Mouse (Mus musculus) common myeloid progenitor, adult 5-6 weeks (primary cell): Measurements from ENCODE around the gene Wdr34. TPM values are rescaled to one million over a fixed set of nuclear protein-coding genes. Genes with fewer than 3 reads are reported as not detected.
A peak's percentile ranks its signal among the peaks of the same experiment; 100 is the strongest.
"Not testable (repeated sequence)": the region's sequence is repeated elsewhere in the genome, so short reads cannot be mapped to it uniquely, and the experiment has no call there.

Experiments
- ATAC-seq: replicated peaks from 2 replicates; pipeline ENCODE4 v1.8.0; 2016; ENCODE audit warnings: low read depth, mild to moderate bottlenecking, moderate TSS enrichment, inconsistent platforms; ENCODE audit not compliant: poor library complexity, severe bottlenecking
- total RNA-seq: library from RNA; stranded (forward); fragments of 200-1000, 187-1606 nt; gene quantifications from 2 replicates; pipeline ENCODE4 v1.2.3, GENCODE M21; 2017

Gene Wdr34
- total RNA-seq, 1 experiment from 2014 or later, result 11.5 TPM

DNA sequence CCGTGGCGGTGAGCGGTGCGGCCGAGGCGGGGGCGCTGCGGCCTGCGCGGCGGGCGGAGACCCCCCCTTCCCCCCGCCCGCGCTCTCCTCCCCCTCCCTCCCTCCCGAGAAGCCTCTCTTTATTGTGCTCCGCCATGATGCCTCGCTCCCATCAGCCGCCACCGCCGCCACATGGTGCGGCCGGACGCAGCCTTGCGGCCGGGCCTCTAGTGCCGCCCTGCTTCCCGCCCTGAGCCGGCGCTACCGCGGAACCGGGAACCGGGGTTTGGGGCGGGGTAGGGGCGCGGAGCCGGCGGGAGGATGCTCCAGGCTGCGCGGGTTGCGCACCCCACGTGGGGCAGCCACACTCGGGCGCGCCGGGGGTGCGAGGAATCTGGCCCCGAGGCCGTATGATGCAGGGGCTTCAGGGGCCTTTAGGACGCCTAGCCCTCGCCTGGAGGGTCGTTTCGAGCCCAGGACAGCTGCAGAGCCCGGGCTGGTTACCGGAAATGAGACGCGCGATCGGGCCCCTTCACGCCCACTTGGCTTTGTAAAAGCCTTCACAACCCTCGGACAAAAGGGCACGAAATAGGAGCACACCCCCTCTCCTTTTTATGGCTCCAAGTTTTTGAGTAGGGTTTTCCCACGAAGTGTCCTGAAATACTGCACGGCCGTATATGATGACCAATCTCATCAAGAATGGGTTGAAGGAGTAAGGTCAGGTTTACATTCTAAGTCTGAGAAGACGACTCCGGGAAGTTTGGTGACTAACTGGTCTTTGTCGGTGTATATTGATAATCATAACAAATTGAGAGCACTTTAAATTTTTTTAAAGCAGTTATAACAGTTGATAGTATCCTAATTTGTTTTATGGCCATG is 18.6 kb upstream of the Wdr34 start:
- no peak for ATAC-seq

DNA sequence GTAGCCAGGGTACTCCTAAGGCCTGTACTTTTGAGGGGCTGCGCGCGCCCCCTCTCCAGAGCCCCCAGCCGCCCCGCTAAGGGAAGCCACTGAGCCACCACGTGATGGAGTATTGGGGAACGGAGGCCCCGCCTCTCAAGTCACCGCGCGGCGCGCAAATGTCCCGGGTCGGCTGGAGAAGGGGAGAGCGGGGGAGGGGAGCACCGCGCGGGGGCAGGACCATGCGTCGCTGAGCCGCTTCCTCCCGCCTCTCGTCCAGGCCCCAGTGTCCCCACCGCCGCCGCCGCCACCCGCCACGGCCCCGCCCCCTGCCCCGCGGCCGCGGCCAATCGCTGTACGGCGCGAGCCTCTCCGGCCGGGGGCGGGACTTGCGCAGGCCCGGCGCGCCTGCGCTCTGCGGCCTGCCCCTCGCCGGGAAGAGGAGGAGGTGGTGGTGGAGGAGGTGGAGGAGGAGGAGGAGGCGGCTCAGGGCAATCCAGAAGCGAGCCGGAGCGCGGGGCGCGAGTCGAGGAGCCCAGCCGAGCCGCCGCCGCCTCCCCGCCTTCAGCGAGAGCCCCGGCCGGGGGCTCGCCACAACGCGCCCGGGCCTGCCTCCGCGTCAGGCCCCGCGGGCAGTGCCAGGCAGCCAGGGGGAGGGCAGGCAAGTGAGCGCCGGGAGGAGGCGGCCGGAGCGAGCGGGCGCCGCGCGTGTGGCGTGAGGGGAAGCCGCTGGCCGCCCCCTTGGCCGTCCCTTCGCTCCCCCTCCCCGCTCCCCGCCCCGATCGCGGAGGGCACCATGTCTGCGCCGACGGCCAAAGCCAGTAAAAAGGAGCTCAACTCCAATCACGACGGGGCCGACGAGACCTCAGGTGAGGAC is 17.6 kb upstream of the Wdr34 start:
- ATAC-seq, result peak; percentile 74

DNA sequence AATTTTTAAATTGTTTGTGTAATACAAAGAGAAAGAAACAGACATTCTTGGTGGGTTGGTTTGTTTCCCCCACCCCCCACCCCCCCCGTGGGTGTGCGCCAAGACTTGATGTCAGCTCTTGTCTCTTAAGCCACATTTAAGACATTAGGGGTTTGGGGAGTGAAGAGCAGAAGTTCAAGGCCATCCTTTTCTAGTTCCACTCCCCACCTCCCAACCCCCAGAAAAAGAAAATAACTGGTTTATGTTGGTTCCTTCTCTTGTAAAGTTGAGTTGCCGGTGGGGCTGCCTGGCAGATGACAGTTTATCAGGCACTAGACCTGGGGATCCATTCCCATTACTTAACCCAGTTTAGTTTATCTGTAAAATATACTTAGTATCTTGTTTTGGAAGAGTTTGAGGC is 15.6 kb upstream of the Wdr34 start:
- no peak for ATAC-seq

DNA sequence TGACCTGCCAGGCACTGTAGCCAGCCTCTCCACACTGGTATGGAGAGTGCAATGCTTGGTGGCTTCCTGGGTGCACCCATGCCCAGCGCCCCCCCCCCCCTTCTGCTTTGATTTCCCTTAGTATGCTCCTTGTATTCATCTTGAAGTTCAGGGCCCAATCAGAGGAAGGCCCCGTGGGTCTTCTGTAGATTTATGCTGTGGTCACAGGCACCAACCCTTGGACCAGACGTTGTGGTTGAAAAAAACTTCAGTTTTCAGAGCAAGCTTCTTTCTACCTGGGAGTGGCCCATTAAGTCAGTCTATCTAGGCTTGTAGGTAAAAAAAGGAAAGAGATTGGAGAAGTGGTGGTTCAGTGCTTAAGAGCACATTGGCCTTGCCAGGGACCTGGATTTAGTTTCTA is 15.1 kb upstream of the Wdr34 start:
- ATAC-seq, result no peak

DNA sequence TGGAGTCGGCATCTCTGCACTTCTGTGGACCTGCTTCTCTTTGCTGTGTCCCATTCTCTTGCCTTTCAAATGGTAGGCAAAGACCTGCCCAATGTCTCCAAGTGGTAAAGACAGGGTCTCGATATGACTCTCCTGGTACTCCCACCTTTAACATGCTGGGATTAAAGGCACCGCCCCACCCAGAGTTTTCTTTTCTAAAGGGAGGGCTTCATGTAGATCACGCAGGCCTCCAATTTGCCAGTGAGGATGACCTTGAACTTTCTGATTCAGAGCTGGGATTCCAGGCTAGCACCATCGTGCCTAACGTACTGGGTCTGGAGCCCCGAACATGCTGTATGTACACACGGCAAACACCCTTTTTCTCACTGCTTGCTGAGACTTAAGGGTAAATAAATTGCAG is 14.6 kb upstream of the Wdr34 start:
- no peak for ATAC-seq

DNA sequence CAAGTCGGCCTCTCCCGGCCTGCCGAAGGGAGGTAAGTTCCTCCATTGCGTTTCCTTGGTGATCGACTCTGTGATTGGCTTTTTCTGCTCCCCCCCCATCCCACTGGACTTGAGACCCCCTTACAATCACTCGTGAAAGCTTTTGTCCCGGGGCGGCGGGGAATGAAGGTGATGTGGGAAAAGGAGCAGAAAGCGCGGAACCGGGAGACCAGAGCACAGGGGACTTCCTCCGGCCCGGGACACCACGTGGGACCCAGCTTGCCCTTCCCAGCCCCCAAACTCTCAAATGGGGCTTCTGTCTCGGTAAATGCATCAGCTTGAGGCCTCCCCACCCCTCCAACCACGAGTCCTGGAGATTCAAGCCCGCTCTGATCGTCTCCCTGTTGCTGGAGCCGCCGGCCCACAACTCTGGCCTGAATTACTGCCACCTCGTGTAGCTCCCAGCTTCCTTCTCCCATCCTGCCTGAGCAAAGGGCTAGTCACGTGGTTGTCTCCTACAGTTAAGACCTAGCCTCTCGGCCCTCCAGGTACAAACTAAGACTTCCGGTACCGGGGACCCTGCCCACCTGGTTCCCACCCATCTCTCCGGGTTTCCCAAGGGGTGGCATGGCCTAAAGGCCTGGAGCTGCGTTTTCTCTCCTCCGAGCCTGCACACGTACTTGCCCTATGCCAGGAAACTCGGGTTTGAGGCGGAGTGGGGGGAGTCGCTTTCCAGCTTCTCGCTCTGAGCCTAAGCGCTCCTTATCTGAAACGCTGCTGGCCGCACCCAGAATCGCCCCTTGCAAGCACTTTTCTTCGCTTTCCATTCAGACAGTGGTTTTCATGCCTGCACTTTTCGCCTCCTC is 13.8 kb upstream of the Wdr34 start:
- peak; percentile 27 for ATAC-seq

DNA sequence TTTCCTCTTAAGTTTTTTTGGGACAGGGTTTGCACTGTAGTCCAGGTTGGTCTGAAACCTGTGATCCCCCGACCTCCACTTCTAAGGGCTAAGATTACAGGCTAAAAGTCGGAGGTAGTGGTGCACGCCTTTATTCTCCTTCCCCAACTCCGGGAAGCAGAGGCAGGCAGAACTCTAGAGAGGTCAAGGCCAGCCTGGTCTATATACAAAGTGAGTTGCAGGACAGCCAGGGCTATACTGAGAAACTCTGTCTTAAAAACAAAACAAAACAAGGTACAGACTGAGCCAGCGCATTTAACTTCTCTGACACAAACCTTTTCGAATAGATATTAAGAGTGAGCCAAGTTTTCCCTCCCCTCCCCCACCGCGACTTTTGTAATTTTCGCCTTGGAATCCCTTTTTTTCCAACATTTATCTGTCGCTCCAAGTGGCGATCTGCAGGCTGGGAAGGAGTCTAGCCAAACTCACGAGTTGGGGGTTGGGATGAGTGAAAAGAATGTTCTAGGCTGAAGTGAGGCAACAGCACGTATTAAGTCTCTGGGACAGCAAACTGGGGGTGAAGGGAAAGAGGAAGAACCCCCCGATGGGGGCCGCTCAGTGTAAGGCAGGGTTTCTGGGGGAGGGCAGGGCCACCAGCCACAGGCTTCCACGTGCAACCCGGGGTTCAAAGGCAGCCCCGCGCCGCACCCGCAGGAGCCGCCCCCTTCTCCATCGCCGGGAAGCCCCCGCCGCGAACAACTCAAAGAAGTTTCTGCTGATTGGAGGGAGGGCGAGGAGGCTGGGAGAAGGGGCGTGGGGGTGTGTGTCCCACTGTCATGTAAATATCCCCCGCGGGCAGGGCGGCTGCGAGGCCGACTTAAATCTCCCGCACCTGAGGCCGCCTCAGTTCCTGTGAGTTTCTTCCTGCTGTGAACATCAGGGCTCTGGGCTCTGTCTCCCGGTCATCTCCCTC is 12.8 kb upstream of the Wdr34 start:
- ATAC-seq, result peak; percentile 41

DNA sequence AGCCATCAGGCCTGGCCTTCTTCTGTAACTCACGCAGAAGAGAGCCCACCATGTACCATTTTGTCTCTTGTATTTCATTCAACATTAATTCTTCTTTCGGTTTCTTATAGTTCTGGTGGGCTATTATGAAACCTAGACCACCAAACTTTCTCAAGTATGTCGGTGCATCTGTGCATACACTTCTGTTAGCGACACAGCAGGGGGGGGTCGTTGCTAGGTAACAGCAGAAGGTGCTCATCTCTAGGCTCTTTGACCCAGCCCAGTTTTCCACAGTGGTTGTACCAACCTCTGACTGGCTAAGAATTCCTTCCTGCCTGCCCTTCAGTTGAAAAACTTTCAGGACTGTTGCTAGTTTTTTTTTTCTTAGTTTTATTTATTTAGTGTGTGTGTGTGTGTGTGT is 9.7 kb upstream of the Wdr34 start:
- ATAC-seq, result no peak

DNA sequence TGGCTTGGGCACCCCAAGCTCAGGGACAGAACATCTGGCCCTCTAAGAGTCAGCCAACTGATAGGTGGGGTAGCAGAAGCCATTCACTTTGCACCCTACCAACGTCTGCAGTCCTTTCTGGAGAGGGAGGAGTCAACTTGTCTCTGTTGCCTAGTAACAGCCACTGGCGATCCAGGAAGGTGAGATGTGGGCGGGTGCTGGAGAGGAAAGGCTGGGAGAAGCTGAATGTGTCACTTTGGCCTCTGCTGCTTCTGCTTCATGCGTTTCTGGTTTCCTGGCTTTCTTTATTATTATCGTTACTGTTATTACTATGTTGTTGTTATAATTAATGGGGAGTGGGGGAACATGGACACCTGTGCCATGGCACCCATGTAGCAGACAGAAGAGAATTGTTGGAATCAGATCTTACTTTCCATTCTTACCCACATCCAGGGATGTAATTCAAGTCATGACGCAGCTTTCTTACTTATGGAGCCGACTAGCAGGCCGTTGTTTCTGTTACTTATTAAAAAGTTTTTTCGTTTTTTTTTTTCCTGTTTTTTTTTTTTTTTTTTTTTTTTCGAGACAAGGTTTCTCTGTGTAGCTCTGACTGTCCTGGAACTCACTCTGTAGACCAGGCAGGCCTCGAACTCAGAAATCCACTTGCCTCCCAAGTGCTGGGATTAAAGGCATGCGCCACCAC is 8.7 kb upstream of the Wdr34 start, which contains the start of gene Set:
Set (plus strand) TSS at position 156 of the 682 bp plus-strand sequence.
- ATAC-seq, result peak; percentile 65

DNA sequence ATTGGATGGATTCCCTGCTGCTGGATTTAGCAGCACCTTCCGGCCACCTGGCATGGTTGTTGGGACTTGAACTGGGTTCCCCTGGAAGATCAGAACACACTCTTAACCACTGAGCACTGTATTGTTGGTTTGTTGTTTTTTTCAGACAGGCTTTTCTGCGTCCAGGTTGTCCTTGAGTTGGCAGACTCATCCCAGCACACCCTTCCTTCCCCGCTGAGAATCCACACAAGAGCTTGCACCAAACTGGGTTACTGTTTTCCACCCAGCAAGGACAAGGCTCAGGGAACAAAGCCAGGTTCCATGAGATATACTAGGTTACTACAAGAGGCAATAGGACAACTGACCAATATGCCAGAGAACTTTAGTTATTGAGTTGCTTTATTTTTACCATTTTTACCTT is 8.1 kb upstream of the Wdr34 start:
- ATAC-seq, result no peak

DNA sequence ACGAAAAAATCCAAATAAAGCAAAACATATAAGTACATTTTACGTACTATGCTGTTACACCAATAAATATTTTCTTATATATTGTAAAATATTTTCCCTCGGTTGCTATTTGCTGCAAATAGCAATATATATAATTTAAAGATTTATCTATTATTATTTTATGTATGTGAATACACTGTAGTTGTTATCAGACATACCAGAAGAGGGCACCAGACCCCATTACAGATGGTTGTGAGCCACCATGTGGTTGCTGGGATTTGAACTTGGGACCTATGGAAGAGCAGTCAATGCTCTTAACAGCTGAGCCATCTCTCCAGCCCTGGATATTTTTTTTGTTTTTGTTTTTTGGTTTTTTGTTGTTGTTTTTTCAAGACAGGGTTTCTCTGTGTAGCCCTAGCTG is 6.6 kb upstream of the Wdr34 start:
- not testable (repeated sequence) for ATAC-seq

DNA sequence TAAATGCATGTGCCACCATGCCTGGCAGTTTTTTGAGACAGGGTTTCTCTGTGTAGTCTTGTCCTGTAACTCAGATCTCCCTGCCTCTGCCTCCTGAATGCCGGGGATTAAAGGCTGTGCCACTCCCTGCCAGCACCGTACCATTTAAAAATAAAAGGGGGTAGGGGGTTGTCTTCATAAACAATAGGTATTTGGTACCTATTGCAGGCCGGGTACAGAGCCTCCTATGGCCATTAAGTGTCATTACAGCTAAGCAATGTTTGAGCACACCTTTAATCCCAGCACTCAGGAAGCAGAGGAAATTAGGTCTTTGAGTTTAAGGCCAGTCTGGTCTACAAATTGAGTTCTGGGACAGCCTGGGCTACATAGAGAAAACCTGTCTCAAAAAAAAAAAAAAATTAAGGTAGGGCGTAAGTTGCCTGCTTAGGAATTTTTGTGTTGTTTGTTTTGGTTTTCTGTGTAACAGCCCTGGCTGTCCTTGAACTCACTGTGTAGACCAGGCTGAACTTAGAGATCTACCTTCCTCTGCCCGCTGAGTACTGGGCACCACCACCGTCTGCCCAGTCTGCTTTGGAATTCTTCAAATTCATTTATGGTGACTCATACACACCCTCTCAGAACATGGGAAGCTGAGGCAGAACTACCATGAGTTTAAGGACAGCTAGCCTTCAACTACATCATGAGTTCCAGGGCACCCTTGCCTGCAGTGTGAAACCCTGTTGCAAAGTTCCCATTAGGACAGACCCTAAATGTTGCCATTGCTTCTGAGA is 3.5 kb upstream of the Wdr34 start:
- 0 out of 2 replicates have a peak, but pooled peaks have one; percentile 39 for ATAC-seq

DNA sequence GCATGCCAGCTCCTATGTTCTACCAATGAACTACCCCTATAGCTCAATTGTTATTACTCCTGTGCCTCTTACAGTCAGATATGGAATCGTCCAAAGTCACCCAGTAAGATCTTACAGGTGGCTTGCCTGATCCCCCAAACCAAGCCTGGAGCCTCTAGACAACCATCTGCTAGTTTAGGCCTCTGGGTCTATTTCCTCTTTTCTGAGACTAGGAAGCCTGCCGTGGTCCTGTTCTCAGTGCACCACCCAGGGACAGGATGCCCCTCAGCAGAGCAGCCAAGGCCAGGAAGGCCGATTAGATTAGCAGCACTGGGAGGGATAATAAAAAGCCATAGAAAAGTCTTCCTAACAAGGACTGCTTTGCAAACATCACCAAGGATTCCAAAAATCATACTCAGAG is 1.1 kb upstream of the Wdr34 start:
- ATAC-seq, result 0 out of 2 replicates have a peak, but pooled peaks have one; percentile 26

DNA sequence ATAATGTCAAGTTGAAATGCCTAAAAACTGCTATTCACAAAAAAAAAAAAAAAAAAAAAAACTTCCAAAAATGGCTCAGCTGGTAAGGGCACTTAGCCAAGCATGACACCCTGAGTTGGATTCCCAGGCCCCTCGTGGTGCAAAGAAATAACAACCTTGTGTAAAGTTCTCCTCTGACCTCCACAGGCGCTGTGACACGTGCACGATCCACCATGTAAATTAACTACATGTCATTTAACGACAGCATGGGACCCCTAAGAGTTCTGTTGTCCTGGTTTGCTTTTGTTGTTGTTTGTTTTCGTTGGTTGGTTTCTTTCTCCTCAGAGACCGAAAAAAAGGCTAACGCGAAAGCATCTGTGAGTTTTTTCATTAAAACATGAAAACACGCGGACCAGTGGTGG is 580 bp downstream of the Wdr34 start:
- ATAC-seq, result no peak

DNA sequence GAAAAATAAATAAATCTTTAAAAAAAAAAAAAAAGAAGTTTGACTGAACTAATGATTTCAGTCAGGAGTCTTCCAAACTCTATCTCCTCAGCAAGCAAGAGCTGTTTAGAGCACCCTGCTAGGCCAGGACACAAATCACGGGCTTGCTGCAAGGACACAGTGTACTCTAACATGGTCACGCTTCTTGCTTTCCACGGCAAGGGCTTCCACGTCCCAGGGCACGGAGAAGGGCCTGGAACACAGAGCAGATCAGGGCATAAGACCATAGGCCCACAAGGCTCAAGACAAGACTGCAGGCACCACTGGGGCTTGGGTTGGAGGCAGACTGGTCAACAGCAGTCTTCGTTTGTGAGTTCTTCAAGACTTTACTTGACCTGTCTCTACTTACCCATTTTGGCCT is 1.6 kb downstream of the Wdr34 start:
- ATAC-seq, result no peak

DNA sequence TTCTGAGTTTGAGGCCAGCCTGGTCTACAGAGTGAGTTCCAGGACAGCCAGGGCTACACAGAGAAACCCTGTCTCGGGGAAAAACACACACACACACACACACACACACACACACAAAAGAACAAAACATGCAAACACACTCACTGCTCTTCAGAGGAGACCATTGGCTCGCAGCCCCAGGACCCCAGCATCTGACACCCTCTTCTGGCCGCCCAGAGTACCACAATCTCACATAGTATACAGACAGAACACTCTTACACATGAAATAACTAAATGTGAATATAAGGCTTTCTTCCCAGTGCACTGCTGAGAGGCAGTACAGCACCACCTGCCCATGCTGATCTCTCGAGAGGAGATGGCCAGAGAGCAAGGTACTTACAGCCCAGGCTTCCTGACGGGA is 4.1 kb downstream of the Wdr34 start:
- no peak for ATAC-seq

DNA sequence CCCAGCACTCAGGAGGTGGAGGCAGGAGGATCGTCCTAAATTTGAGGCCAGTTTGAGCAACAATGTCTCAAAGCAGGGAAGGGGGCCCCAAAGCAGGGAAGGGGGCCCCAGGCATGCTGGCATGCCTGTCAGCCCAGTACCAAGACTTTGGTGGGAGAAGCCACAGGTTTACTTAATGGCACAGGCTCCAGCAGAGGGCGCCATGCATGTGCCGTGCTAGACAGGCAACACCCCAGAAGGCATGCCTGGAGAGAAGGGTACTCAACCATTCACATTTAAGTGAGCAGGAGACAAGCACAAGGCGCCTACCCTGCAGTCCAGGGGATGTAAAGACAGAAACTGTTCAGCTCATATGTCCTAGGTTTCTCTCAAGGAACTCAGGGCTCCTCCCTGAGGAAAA is 6.2 kb downstream of the Wdr34 start:
- ATAC-seq, result peak; percentile 87

DNA sequence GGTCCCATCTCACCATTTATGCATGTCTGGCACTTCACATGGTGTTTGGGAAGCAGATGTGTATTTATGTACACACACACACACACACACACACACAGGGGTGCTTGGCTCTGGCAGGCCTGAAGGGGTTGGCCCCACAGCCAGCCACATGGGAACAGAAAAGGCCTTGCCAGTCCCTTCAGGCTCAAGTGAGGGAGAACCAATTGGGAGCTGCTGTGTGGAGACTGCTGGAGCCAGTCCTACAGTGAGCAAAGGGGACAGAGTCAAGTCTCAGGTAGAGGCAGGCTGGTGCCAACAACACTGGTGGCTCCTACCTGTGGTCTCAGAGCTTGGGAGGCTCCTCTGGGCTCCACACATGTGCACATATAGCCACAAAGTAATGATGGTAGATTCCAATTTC is 9.0 kb downstream of the Wdr34 start:
- no peak for ATAC-seq
